Mouse (Mus musculus) brain, adult 2 months (tissue): ENCODE measurements at regions not wholly inside any gene's neighbourhood (a gene's known extent, or its start where the extent isn't known, plus 50 kb on each side); places are given as distances from the start of the nearest gene placed in this dataset.
"Not testable (repeated sequence)": the region's sequence is repeated elsewhere in the genome, so short reads cannot be mapped to it uniquely, and the experiment has no call there.

Experiments
- DNase-seq: peaks from one replicate; pipeline ENCODE4 v3.0.0; 2011; ENCODE audit warnings: low read depth, low spot score

GRCm38 (mm10) chrX:12294941-12295340, 134.8 kb upstream of the Bcor start:
- no peak for DNase-seq

GRCm38 (mm10) chrX:12296264-12297053, 136.3 kb upstream of the Bcor start:
- DNase-seq, result no peak

- DNase-seq, result peak; percentile 63
Measured at GRCm38 (mm10) chrX:12298609-12299008, 138.5 kb upstream of the Bcor start.

GRCm38 (mm10) chrX:12299236-12299635, 139.1 kb upstream of the Bcor start:
- DNase-seq, result no peak

- peak; percentile 57 for DNase-seq
Measured at GRCm38 (mm10) chrX:12304678-12305077, 144.5 kb upstream of the Bcor start.

- DNase-seq, result no peak
Measured at GRCm38 (mm10) chrX:12306940-12307339, 146.8 kb upstream of the Bcor start.

DNA sequence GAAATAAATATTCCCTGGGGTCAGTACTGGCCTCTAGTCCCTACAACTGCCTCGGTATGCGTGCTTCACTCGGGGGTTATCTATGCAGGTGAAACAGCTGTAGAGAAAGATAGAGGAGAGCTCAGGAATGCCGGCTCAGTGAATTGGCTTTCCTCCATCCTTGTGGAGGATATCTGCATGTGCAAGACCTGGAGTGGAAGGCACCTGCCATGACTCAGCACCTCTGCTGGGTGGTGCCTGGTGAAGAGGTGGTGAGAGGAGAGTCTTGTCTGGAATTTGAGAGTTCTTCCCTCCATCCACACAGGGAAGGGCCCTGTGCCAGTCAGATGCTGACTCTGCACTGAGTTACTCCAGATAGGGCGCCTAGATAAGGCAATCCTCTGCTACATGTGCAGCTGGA, 152.4 kb upstream of the Bcor start:
- DNase-seq, result no peak

- DNase-seq, result no peak
Measured at GRCm38 (mm10) chrX:12315658-12316057, 155.5 kb upstream of the Bcor start.

DNA sequence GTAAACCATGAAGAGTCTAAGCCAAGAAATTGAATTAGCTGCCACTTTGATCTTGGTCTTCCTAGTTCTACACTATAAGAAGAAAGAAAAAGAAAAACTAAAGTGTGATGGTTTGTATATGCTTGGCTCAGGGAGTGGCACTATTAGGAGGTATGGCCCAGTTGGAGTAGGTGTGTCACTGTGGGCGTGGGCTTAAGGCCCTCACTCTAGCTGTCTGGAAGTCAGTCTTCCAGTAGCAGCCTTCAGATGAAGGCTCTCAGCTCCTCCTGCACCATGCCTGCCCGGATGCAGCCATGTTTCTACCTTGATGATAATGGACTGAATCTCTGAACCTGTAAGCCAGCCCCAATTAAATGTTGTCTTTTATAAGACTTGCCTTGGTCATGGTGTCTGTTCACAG, 157.3 kb upstream of the Bcor start:
- DNase-seq, result not testable (repeated sequence)

DNA sequence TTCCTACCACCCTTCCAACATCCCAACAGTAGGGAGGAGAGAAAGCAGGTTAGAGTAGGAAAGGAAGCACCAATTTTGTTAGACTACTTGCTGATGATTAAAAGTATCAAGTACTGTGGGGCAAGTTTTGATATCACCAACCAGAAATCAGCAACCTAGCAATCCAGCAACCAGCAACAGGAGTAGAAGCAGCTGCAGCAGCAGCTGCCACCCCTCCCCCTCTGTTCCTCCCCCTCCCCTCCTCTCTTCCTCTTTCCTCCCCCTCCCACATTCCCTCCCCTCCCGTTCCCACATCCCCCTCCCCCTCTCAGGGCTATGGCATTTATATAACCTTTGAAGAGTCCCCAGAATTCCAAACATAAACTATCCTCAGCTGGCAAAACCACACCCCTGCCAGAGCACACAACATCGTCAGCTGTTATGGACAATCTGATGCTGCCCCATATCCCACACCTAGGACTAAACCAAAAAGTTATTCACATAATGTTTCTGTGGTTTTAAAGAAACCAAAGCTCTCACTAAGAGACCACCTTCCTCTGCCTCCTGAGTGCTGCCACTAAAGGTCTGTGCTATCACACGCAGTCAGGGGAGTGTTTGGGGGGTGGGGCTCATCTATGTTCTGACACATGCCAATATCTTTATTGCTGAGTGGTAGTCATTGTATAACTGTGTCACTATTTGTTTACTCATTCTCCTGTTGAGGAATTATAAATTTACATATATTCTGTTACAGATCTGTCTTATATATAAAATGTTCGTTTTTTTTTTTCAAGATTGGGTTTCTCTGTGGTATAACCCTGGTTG, 158.9 kb upstream of the Bcor start:
- no peak for DNase-seq

DNA sequence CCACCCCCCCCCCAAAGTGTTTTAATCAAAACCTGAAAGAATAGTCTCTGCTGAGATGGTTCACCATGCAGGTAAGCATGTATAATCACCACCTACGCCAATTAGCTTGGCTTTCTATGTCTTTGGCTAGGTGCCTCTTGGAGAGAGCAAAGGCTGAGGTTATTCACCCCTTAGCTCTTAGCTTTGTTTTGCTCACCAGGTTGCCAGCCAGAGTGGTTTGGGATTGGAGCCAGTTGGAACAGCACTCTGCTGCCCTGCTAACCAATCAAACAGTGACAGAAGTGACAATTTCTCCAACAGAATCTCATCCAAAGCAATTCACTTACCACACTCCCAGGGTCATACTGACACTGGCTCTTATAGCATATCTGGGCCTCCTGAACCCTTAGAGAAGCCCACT, 162.3 kb upstream of the Bcor start:
- no peak for DNase-seq

GRCm38 (mm10) chrX:12323268-12323667, 163.1 kb upstream of the Bcor start:
- no peak for DNase-seq

- no peak for DNase-seq
Measured at GRCm38 (mm10) chrX:12323812-12324211, 163.7 kb upstream of the Bcor start.

GRCm38 (mm10) chrX:12327464-12327863, 167.3 kb upstream of the Bcor start:
- no peak for DNase-seq

DNA sequence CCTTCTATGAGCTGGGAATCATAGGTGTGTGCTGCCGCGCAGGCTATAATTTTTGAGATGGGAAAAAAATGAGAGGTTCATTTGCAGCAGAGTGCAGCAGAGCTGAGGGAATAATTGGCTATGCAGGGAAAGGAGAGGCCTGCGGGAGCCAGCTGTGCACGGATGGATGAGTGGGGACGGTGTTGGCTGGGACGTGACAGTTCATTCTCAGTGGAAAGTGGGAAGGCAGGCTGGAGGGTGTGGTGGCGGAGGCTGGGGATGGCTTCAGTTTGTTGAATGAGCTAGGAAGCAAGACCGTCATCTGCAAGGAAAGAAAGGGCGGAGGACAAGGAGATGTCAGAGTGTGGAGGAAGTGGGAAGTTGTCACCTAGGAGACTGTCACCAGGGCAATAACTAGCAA, 180.4 kb upstream of the Bcor start:
- peak; percentile 63 for DNase-seq

- no peak for DNase-seq
Measured at GRCm38 (mm10) chrX:12341356-12341965, 181.3 kb upstream of the Bcor start.

GRCm38 (mm10) chrX:12344805-12345555, 184.8 kb upstream of the Bcor start:
- DNase-seq, result no peak

DNA sequence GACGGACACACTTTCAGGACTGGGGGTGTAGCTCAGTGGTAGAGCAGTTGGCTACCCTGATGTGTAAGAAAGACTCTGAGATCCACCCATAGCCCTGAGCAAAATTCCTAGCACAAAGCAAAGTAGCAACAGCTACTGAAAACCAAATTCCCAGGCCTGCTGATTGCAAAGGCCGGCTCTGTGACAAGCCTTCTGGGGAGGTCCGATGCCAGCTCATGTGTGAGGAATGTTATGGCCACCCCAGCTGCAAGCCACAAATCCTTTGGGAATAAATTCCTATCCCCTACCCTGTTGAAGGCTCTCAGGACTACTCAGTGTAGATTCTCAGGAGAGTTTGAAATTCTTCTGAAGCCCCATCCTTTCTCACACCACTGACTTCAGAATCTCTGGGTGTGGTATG, 186.7 kb upstream of the Bcor start:
- DNase-seq, result no peak

- peak; percentile 10 for DNase-seq
Measured at GRCm38 (mm10) chrX:12348117-12348516, 188.0 kb upstream of the Bcor start.

- no peak for DNase-seq
Measured at GRCm38 (mm10) chrX:12354875-12355274, 194.7 kb upstream of the Bcor start.

DNA sequence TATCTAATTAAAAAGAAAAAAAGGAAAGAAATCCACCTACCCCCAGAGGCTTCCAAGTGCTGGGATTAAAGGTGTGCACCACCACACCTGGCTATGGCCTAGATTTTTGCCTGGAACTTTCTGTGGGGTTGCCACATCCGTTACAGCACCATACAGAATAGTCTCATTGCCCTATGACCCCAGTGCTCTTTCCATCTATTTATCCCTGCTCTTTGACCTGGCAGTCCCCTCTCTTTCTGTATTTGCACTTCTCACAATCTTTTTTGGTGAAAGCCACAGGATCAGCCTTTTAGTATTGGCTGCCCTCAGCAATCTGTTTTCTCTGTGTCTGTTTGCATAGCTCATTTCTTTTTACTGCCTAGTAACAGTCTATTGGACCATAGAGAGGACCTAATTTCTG, 197.9 kb upstream of the Bcor start:
- no peak for DNase-seq
